Mouse (Mus musculus): ENCODE measurements at regions not wholly inside any gene's neighbourhood (a gene's known extent, or its start where the extent isn't known, plus 50 kb on each side); places are given as distances from the start of the nearest gene placed in this dataset.

DNA sequence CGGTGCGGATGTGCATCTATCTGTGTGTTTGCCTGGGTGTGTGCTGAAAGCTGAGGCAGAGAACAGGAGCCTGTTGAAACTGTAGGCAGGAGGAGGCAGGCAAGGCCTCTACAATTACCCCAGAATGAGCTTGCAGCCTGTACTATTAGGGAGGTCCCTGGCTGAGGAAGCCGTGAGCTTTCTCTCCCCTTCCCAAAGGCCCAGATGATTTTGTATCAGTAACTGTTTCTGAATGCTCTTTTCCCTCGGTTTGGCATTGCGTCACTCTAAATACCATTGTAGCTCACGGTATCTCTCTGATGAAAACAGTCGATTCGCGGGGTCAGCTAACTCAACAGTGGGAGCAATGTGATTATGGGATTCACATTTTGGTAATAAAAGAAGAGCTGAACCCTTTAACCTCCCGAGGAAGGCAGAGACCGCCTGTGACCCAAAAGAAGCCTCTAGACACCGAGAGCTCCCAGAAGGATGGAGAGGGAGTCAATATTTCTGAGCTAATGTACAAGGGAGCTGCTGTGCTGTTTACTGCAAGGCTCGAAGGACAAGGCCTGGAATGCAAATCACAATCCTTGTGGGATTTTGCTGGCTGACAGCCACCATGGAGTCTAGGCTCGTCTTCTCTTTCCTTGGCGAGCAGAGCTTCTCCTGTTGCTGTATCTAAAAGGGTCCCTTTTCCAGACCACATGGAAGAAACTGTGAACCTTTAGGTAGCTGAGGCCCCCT, 482.8 kb upstream of the Adam5 start:
- no peaks in the 10 kb centered on the region for H3K9me3 ChIP-seq (replicated peaks; ENCODE audit: low read length)
- H3K36me3 ChIP-seq (replicated peaks in 1 of 2; ENCODE audit: control insufficient read depth in 1 of 2, insufficient read depth in 1 of 2, low read length in 1 of 2), result no peaks in the 10 kb centered on the region
- no peaks in the 10 kb centered on the region for H3K4me1 ChIP-seq (ENCODE audit: control insufficient read depth in 1 of 2, insufficient read depth in 2 of 2)
- H3K4me3 ChIP-seq (replicated peaks in 1 of 3; ENCODE audit: low read depth in 2 of 3, low read length in 2 of 3, poor library complexity in 1 of 3), result no peak overlapping the region
- TF ChIP-seq GABPA (IDR thresholded peaks at IDR 0.05; ENCODE audit: insufficient replicate concordance, low read depth, low read length) (no peak), ZC3H11A (IDR thresholded peaks at IDR 0.05; ENCODE audit: low read depth, low read length) (no peak), POLR2A (IDR thresholded peaks at IDR 0.05; ENCODE audit: low read depth, low read length) (no peak), RCOR1 (conservative IDR thresholded peaks at IDR 0.05; ENCODE audit: low read depth, low read length) (no peak), CHD2 (IDR thresholded peaks at IDR 0.05; ENCODE audit: low read length) (no peak), ZNF384 (IDR thresholded peaks at IDR 0.05; ENCODE audit: low read depth, low read length) (no peak), IRF4 (IDR thresholded peaks at IDR 0.05; ENCODE audit: low read depth, low read length) (no peak), CTCF (conservative IDR thresholded peaks at IDR 0.05 in 1 of 2, IDR thresholded peaks at IDR 0.05 in 1 of 2; ENCODE audit: low read depth in 2 of 2, low read length in 2 of 2) (no peak), SIN3A (IDR thresholded peaks at IDR 0.05; ENCODE audit: low read length) (no peak), TBP (conservative IDR thresholded peaks at IDR 0.05; ENCODE audit: low read depth, low read length) (no peak), NELFE (IDR thresholded peaks at IDR 0.05; ENCODE audit: low read depth, low read length) (no peak), UBTF (IDR thresholded peaks at IDR 0.05; ENCODE audit: low read depth, low read length) (no peak)
- no peak overlapping the region for H3K9ac ChIP-seq (ENCODE audit: insufficient read depth, low read depth)
- DNase-seq (ENCODE audit: extremely low read depth), result no peak
- H3K79me2 ChIP-seq (replicated peaks; ENCODE audit: control insufficient read depth, extremely low read depth, insufficient read depth, poor library complexity, severe bottlenecking), result no peaks in the 10 kb centered on the region
- peaks cover 3% of the 10 kb centered on the region for H3K27me3 ChIP-seq (replicated peaks)
- dilution Hi-C loops (cut with MboI; ENCODE audit: extremely low pct_ligation_motif_present, extremely low pct_unique_long_range_greater_than_20kb, low sequenced_read_pairs), result no loop called here
- H3K4me2 ChIP-seq (ENCODE audit: insufficient read depth, low read depth, poor library complexity, severe bottlenecking), result no peak overlapping the region
- in situ Hi-C loops (cut with MboI; ENCODE audit: low pct_ligation_motif_present, low pct_unique_long_range_greater_than_20kb, low sequenced_read_pairs), result no loop called here
- H3K27ac ChIP-seq (ENCODE audit: insufficient read depth, low read depth), result no peak overlapping the region
